Mouse (Mus musculus) embryo, embryonic 10 days (tissue): ENCODE measurements around the gene Ccna1.
A peak's percentile ranks its signal among the peaks of the same experiment; 100 is the strongest.

Experiments used
- DNase-seq: peaks from one replicate; pipeline ENCODE4 v3.0.0-alpha.2; 2015; ENCODE audit warnings: low spot score

Ccna1 gene

GRCm38 (mm10) chr3:55055038-55055746 is at the start of gene Ccna1:
Ccna1 (minus strand) TSS chr3:55055501.
- peak; percentile 88 for DNase-seq

DNA sequence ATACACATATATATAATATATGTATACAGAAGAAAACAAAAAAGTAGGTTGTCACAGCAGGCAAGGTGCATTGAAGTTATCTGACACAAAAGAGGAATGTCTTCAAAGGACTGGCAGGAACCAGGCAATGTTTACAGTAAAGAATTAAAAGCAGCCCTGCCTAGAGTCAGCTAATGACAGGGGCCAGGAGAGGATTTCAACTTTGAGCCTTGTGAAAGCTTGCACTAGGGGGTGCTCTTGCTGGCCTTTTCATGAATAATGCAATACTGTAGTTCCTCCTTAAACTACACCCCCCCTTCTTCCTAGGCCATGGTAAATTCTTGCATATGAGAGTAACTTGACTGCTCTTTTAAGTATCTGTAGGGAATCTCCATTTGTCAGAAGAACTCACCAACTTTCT is 45.8 kb upstream of the Ccna1 start:
- no peak for DNase-seq

GRCm38 (mm10) chr3:55098990-55099389 is 43.7 kb upstream of the Ccna1 start:
- peak; percentile 17 for DNase-seq

- DNase-seq, result peak; percentile 34
These were observed 42.7 kb upstream of the Ccna1 start for GRCm38 (mm10) chr3:55098014-55098413.

- DNase-seq, result no peak
These were observed 41.9 kb upstream of the Ccna1 start for GRCm38 (mm10) chr3:55097186-55097585.

GRCm38 (mm10) chr3:55096655-55097005 is 41.3 kb upstream of the Ccna1 start:
- no peak for DNase-seq

- peak; percentile 59 for DNase-seq
These were observed 40.8 kb upstream of the Ccna1 start for GRCm38 (mm10) chr3:55095968-55096654.

- DNase-seq, result no peak
These were observed 37.9 kb upstream of the Ccna1 start for GRCm38 (mm10) chr3:55093161-55093560.

GRCm38 (mm10) chr3:55089291-55089690 is 34.0 kb upstream of the Ccna1 start:
- no peak for DNase-seq

DNA sequence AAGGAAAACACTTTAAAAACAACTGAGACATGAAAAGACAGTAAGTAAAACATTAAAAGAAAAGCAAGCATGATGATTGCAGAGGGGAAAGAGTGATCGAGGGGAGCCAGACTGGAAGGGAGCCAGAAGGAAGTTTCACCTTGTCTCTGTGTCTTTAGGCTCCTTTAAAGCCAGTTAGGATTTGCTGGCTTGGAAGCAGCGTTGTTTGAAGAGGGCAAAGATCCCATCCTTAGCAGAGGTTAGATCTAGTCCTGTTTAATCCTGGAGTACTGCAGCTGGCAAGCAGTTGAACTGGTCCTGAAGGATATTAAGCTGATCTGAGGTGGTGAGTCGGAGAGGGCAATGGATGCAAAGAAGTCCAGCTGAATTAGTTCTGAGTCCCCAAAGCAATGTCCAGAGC is 33.5 kb upstream of the Ccna1 start:
- DNase-seq, result no peak

GRCm38 (mm10) chr3:55088359-55088758 is 33.1 kb upstream of the Ccna1 start:
- no peak for DNase-seq

DNA sequence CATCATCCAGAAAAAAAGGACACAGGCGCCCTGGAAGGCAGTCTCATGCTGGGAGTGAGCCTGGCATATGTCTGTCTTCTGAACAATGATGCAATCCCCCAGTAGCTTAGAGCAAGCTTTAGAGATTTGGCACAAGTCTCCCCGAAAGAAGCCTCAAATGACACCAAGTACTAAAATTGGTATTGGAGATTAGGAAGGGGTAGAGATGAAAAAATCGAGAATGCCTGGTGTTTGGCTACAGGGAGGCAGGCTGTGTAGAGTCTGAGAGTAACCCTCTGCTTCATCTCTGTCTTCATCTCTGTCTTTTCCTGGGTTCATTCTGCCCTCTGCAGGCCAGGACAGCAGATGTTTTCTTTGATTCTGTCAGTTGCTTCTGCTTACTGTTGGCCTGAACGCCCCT is 32.1 kb upstream of the Ccna1 start:
- no peak for DNase-seq

DNA sequence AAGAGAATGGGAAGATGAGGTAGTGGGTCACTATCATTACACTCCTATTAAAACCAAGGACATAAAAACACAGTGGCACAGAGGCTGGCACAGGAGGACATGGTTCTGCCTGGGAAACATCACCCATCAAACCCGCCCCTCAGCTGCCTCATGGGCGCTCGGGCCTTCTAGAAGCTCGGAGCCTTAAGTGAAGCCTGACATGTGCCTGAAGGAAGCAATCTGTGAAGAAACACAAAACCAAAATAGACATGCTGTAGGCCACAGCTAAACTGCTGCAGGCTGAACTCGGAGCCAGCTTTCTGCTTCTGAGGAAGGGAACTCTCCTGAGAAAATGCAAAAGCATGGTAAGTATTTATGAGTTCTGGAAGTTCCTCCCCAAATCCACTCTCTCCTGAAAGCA is 31.6 kb upstream of the Ccna1 start:
- DNase-seq, result no peak

GRCm38 (mm10) chr3:55085716-55086115 is 30.4 kb upstream of the Ccna1 start:
- no peak for DNase-seq

- no peak for DNase-seq
These were observed 29.5 kb upstream of the Ccna1 start for GRCm38 (mm10) chr3:55084781-55085180.

GRCm38 (mm10) chr3:55080055-55080454 is 24.8 kb upstream of the Ccna1 start:
- peak; percentile 93 for DNase-seq

GRCm38 (mm10) chr3:55079619-55080018 is 24.3 kb upstream of the Ccna1 start:
- DNase-seq, result no peak

- peak; percentile 19 for DNase-seq
These were observed 22.9 kb upstream of the Ccna1 start for GRCm38 (mm10) chr3:55078233-55078632.

DNA sequence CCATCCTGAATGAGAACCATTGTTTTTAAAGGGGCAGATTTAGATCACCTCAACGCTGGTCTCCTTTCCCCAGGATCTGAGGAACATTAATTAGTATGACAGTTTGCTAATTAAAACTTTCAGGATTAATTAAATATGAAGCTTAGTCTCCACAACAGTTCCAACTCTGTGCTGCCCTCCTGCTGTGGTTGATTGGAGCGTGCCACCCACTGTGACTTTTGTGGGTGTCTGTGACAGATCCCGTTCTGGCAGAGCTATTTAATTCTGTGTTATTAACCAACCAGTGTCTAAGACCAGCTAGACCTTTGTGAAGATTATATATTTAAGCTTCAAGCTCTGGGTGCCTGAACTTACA is 20.0 kb upstream of the Ccna1 start:
- no peak for DNase-seq

- DNase-seq, result no peak
These were observed 19.4 kb upstream of the Ccna1 start for GRCm38 (mm10) chr3:55074576-55075293.

DNA sequence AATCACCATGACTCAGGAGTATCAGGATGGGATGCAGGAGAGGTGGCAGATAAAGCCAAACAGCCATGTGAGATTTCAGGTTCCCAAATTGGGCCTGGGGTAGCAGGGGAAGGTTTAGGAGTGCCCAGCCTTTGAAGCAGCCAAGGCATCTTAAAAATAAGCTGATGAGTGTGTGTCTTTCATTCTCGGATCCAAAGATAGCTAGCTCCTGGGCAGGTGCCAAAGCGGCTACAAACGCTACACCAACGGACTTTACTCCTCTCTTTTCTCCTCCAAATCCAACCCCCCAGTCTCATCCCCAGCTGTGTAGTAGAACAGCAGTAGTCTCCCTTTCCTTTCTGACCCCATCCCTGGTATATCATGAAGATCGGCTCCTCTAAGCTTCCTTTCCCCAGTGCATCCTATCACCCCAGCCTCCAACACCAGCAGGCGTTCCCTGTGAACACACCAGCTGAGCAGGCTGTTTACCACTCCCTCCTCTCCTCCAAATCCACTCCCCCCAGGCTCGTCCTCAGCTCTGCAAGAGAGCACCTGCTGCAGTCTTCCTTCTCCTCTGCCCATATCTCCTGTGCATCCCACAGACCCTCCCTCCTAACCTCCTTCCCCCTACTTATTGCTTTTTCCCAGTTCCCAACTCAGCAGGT is 12.6 kb upstream of the Ccna1 start:
- DNase-seq, result no peak

DNA sequence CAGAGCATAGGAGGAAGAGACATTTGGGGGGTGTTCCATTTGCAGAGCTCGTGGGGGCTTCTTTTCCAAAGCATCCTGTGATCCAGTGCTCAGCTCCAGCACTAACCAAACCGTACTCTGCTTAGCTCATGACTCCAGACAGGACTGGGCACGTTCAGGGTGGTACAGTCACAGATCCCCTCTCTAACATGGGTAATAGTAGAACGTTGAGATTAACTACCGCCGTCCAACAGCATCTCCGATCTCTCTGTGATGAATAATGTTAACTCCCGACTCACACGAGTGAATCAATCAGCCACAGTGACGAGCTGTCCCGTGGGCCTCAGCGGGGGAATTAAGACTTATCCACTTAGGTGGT is 11.3 kb upstream of the Ccna1 start:
- no peak for DNase-seq
